Mouse (Mus musculus) intestine, postnatal 0 days (tissue): Measurements from ENCODE around the gene Apoc4. TPM values are rescaled to one million over a fixed set of nuclear protein-coding genes. Genes with fewer than 3 reads are reported as not detected.
"Not testable (repeated sequence)": the region's sequence is repeated elsewhere in the genome, so short reads cannot be mapped to it uniquely, and the experiment has no call there.

Source experiments
- ATAC-seq: fragments of 200-750 bp; cut with Nextera tagmentation; 2 replicates; pipeline ENCODE4 v1.8.0; 2017; ENCODE audit warnings: mild to moderate bottlenecking, moderate TSS enrichment, moderate library complexity
- H3K27ac ChIP-seq: fragments of 300-500 bp; sonication (generic); 2 replicates; pipeline ENCODE4 v1.5.1; 2014; ENCODE audit warnings: mild to moderate bottlenecking, low read depth, low read length, moderate library complexity
- H3K27me3 ChIP-seq: fragments of 300-500 bp; sonication (generic); replicated peaks from 2 replicates; pipeline ENCODE4 v1.6.1; 2014; ENCODE audit warnings: low read length, mixed read lengths; ENCODE audit not compliant: control insufficient read depth, insufficient read depth
- H3K36me3 ChIP-seq: fragments of 300-500 bp; sonication (generic); 2 replicates; pipeline ENCODE4 v1.6.1; 2014; ENCODE audit warnings: mild to moderate bottlenecking, moderate library complexity; ENCODE audit not compliant: control insufficient read depth, insufficient read depth
- H3K4me1 ChIP-seq: fragments of 300-500 bp; sonication (generic); replicated peaks from 2 replicates; pipeline ENCODE4 v1.6.1; 2014; ENCODE audit warnings: antibody characterized with exemption, low read length, mixed read lengths; ENCODE audit not compliant: control insufficient read depth, insufficient read depth
- H3K4me2 ChIP-seq: fragments of 300-500 bp; sonication (generic); replicated peaks from 2 replicates; pipeline ENCODE4 v1.6.1; 2014; ENCODE audit warnings: low read depth, mild to moderate bottlenecking, moderate library complexity
- H3K4me3 ChIP-seq: fragments of 300-500 bp; sonication (generic); 2 replicates; pipeline ENCODE4 v1.5.1; 2014; ENCODE audit warnings: low read depth, low read length
- H3K9ac ChIP-seq: fragments of 300-500 bp; sonication (generic); 2 replicates; pipeline ENCODE4 v1.6.1; 2014; ENCODE audit warnings: mild to moderate bottlenecking, low read depth, low read length
- H3K9me3 ChIP-seq: fragments of 300-500 bp; sonication (generic); 2 replicates; pipeline ENCODE4 v1.6.1; 2016; ENCODE audit warnings: mixed run types; ENCODE audit not compliant: control insufficient read depth
- CTCF ChIP-seq: sonication (generic); IDR thresholded peaks from 2 replicates; pipeline ENCODE4 v1.5.1; 2016; ENCODE audit warnings: low read depth, mild to moderate bottlenecking, control low read depth, antibody characterized with exemption, moderate library complexity
- WGBS: fragments of 180-500 bp; shearing (Covaris S2); extraction: QIAGEN DNeasy Blood & Tissue Kit; methylation state at CpG from one replicate; pipeline ENCODE4 v1.1.7; 2014; 5-methylcytosine and 5-hydroxymethylcytosine counted together
- polyA plus RNA-seq: library from polyadenylated mRNA; unstranded; fragments of >200 nt; fragmentation: Nextera tagmentation; extraction: Ambion mirVana; gene quantifications from 2 replicates; pipeline ENCODE4 v1.2.1, GENCODE M21; 2015

Gene Apoc4
- polyA plus RNA-seq, 1 experiment from 2014 or later, result 0.70 TPM

- Histone ChIP-seq H3K4me3 (no peak overlapping the region), H3K36me3 (no peaks in the 10 kb centered on the region), H3K4me2 (no peak overlapping the region), H3K4me1 (peaks cover 16% of the 10 kb centered on the region; the same call in 1 of the 2 replicates), H3K27ac (no peak overlapping the region), H3K27me3 (no peaks in the 10 kb centered on the region), H3K9me3 (no peaks in the 10 kb centered on the region), H3K9ac (no peak overlapping the region)
- WGBS, result 61% methylated on average over 6 of the region's 6 CpGs
- no peak for ATAC-seq
- TF ChIP-seq CTCF, result no peak
These were observed 10.2 kb upstream of the Apoc4 start for GRCm38 (mm10) chr7:19691434-19691833.

GRCm38 (mm10) chr7:19690845-19691244 is 9.6 kb upstream of the Apoc4 start:
- ATAC-seq, result no peak
- TF ChIP-seq CTCF, result no peak
- H3K36me3 ChIP-seq, result no peaks in the 10 kb centered on the region

GRCm38 (mm10) chr7:19688611-19689010 is 7.3 kb upstream of the Apoc4 start:
- no peak overlapping the region for H3K27ac ChIP-seq
- H3K9me3 ChIP-seq, result no peaks in the 10 kb centered on the region
- TF ChIP-seq CTCF, result no peak
- H3K9ac ChIP-seq, result no peak overlapping the region
- no peak overlapping the region for H3K4me2 ChIP-seq
- H3K4me3 ChIP-seq, result no peak overlapping the region
- WGBS, result 91% methylated on average over 2 of the region's 2 CpGs
- no peaks in the 10 kb centered on the region for H3K36me3 ChIP-seq
- peaks cover 9% of the 10 kb centered on the region; the same call in 1 of the 2 replicates for H3K4me1 ChIP-seq
- ATAC-seq, result no peak
- H3K27me3 ChIP-seq, result no peaks in the 10 kb centered on the region

More at GRCm38 (mm10) chr7:19690845-19691244, 9.6 kb upstream of the Apoc4 start:
- WGBS, result 73% methylated on average over 4 of the region's 4 CpGs
- H3K9me3 ChIP-seq, result no peaks in the 10 kb centered on the region
- H3K4me2 ChIP-seq, result no peak overlapping the region
- H3K27ac ChIP-seq, result no peak overlapping the region; the same call in 1 of the 2 replicates
- H3K27me3 ChIP-seq, result no peaks in the 10 kb centered on the region
- no peak overlapping the region for H3K4me3 ChIP-seq
- H3K9ac ChIP-seq, result no peak overlapping the region
- H3K4me1 ChIP-seq, result peaks cover 16% of the 10 kb centered on the region; the same call in 1 of the 2 replicates

- Histone ChIP-seq H3K4me1 (peaks cover 8% of the 10 kb centered on the region; the same call in 1 of the 2 replicates), H3K36me3 (no peaks in the 10 kb centered on the region), H3K27ac (no peak overlapping the region), H3K9me3 (no peaks in the 10 kb centered on the region), H3K9ac (no peak overlapping the region), H3K4me3 (no peak overlapping the region), H3K4me2 (no peak overlapping the region), H3K27me3 (no peaks in the 10 kb centered on the region)
- no peak for ATAC-seq
- 95% methylated on average over 10 of the region's 10 CpGs for WGBS
- TF ChIP-seq CTCF, result no peak
These were observed 6.8 kb upstream of the Apoc4 start for GRCm38 (mm10) chr7:19688101-19688500.

- not testable (repeated sequence) for H3K4me1 ChIP-seq, H3K27me3 ChIP-seq, H3K4me2 ChIP-seq, H3K9me3 ChIP-seq, H3K27ac ChIP-seq, H3K36me3 ChIP-seq, H3K9ac ChIP-seq, H3K4me3 ChIP-seq
- 0 out of 2 replicates have a peak, but pooled peaks have one; percentile 9 for ATAC-seq
- TF ChIP-seq CTCF, result peak; percentile 33; the same call in 1 of the 2 replicates
- whole genome bisulfite sequencing, result 50% methylated on average over 8 of the region's 8 CpGs
These were observed 5.8 kb upstream of the Apoc4 start for GRCm38 (mm10) chr7:19686927-19687583.

GRCm38 (mm10) chr7:19686521-19686920 is 5.2 kb upstream of the Apoc4 start:
- Histone ChIP-seq H3K9ac (no peak overlapping the region), H3K4me1 (no peaks in the 10 kb centered on the region), H3K27ac (no peak overlapping the region), H3K27me3 (no peaks in the 10 kb centered on the region), H3K4me3 (no peak overlapping the region), H3K36me3 (no peaks in the 10 kb centered on the region), H3K9me3 (no peaks in the 10 kb centered on the region), H3K4me2 (no peak overlapping the region)
- ATAC-seq, result peak; percentile 37; the same call in 1 of the 2 replicates
- no peak for TF ChIP-seq CTCF
- 68% methylated on average over 6 of the region's 6 CpGs for WGBS
